Mouse (Mus musculus) stomach, embryonic 14.5 days (tissue): ENCODE measurements around the gene Tmc5. TPM values are rescaled to one million over a fixed set of nuclear protein-coding genes. Genes with fewer than 3 reads are reported as not detected.

ENCODE experiments used
- ATAC-seq: fragments of 200-750 bp; cut with Nextera tagmentation; 2 replicates; pipeline ENCODE4 v1.8.0; 2017; ENCODE audit warnings: low read depth, moderate TSS enrichment; ENCODE audit not compliant: insufficient number of reproducible peaks, insufficient read depth, low FRiP score
- H3K27ac ChIP-seq: fragments of 300-500 bp; sonication (generic); 2 replicates; pipeline ENCODE4 v1.5.1; 2014; ENCODE audit warnings: mild to moderate bottlenecking, low read length, moderate library complexity, mixed read lengths
- H3K27me3 ChIP-seq: fragments of 300-500 bp; sonication (generic); 2 replicates; pipeline ENCODE4 v1.6.1; 2014; ENCODE audit warnings: low read length, control low read depth, mixed read lengths; ENCODE audit not compliant: control insufficient read depth, insufficient read depth
- H3K36me3 ChIP-seq: fragments of 300-500 bp; sonication (generic); 2 replicates; pipeline ENCODE4 v1.6.1; 2014; ENCODE audit warnings: mild to moderate bottlenecking, control low read depth, low read length, moderate library complexity, mixed read lengths; ENCODE audit not compliant: control insufficient read depth, insufficient read depth
- H3K4me1 ChIP-seq: fragments of 300-500 bp; sonication (generic); 2 replicates; pipeline ENCODE4 v1.6.1; 2014; ENCODE audit warnings: low read length, control low read depth, mixed read lengths; ENCODE audit not compliant: control insufficient read depth, insufficient read depth
- H3K4me2 ChIP-seq: fragments of 300-500 bp; sonication (generic); replicated peaks from 2 replicates; pipeline ENCODE4 v1.6.1; 2014; ENCODE audit warnings: low read depth, low read length, control low read depth
- H3K4me3 ChIP-seq: fragments of 300-500 bp; sonication (generic); 2 replicates; pipeline ENCODE4 v1.5.1; 2014; ENCODE audit warnings: low read depth, low read length, control low read depth
- H3K9ac ChIP-seq: fragments of 300-500 bp; sonication (generic); replicated peaks from 2 replicates; pipeline ENCODE4 v1.6.1; 2014; ENCODE audit warnings: low read depth, mild to moderate bottlenecking, control low read depth, low read length, moderate library complexity, mixed read lengths
- H3K9me3 ChIP-seq: fragments of 300-500 bp; sonication (generic); 2 replicates; pipeline ENCODE4 v1.6.1; 2016; ENCODE audit warnings: low read depth, low read length, control low read depth; ENCODE audit not compliant: control insufficient read depth
- WGBS: fragments of 180-500 bp; shearing (Covaris S2); extraction: QIAGEN DNeasy Blood & Tissue Kit; methylation state at CpG from one replicate; pipeline ENCODE4 v1.1.7; 2014; 5-methylcytosine and 5-hydroxymethylcytosine counted together
- polyA plus RNA-seq: library from polyadenylated mRNA; unstranded; fragments of >200 nt; fragmentation: Nextera tagmentation; extraction: Ambion mirVana; gene quantifications from 2 replicates; pipeline ENCODE4 v1.2.1, GENCODE M21; 2014

Tmc5 gene
- polyA plus RNA-seq, 1 experiment from 2014 or later: 0.51 TPM

GRCm38 (mm10) chr7:118583821-118584220 lies 13.3 kb upstream of the Tmc5 start:
- ATAC-seq: peak; percentile 57
- H3K9me3 ChIP-seq: 0 out of 2 replicates have a peak, but pooled peaks cover 3% of the 10 kb centered on the region
- H3K4me1 ChIP-seq: peaks cover 4% of the 10 kb centered on the region; the same call in 1 of the 2 replicates
- H3K36me3 ChIP-seq: no peaks in the 10 kb centered on the region
- H3K4me3 ChIP-seq: peak overlapping the region; percentile 64
- peak overlapping the region; percentile 66; the same call in 1 of the 2 replicates for H3K27ac ChIP-seq
- H3K27me3 ChIP-seq: no peaks in the 10 kb centered on the region
- 19% methylated on average over 7 of the region's 7 CpGs for WGBS
- H3K4me2 ChIP-seq: peak overlapping the region; percentile 88
- H3K9ac ChIP-seq: peak overlapping the region; percentile 63; the same call in 1 of the 2 replicates

- Histone ChIP-seq H3K4me2 (peak within 1 kb of the TSS; percentile 88), H3K27ac (peak within 1 kb of the TSS; percentile 66), H3K36me3 (no peaks in the 10 kb centered on the region), H3K4me3 (peak within 1 kb of the TSS; percentile 64), H3K9me3 (0 out of 2 replicates have a peak, but pooled peaks cover 3% of the 10 kb centered on the region), H3K4me1 (peaks cover 4% of the 10 kb centered on the region; the same call in 1 of the 2 replicates), H3K27me3 (no peaks in the 10 kb centered on the region), H3K9ac (peak within 1 kb of the TSS; percentile 63)
- WGBS: under 1% methylated on average over 48 of the region's 51 CpGs
- peak; percentile 72 for ATAC-seq
These were observed 12.7 kb upstream of the Tmc5 start, which contains the start of gene Tmc7 for GRCm38 (mm10) chr7:118584257-118584907. TSS of gene Tmc7 (minus strand) at chr7:118584736.

- Histone ChIP-seq H3K27ac (no peak overlapping the region), H3K36me3 (no peaks in the 10 kb centered on the region), H3K4me2 (peak overlapping the region; percentile 88), H3K27me3 (no peaks in the 10 kb centered on the region), H3K4me3 (peak overlapping the region; percentile 64; the same call in 1 of the 2 replicates), H3K9ac (no peak overlapping the region), H3K4me1 (peaks cover 4% of the 10 kb centered on the region; the same call in 1 of the 2 replicates), H3K9me3 (0 out of 2 replicates have a peak, but pooled peaks cover 3% of the 10 kb centered on the region)
- 66% methylated on average over 5 of the region's 5 CpGs for whole genome bisulfite sequencing
- no peak for ATAC-seq
These were observed 12.2 kb upstream of the Tmc5 start for GRCm38 (mm10) chr7:118584926-118585325.

- H3K27ac ChIP-seq: no peak overlapping the region
- no peak for ATAC-seq
- H3K9ac ChIP-seq: no peak overlapping the region
These were observed 11.2 kb upstream of the Tmc5 start for GRCm38 (mm10) chr7:118585856-118586255.

GRCm38 (mm10) chr7:118590726-118591305 lies 6.3 kb upstream of the Tmc5 start:
- peaks cover 12% of the 10 kb centered on the region for H3K4me1 ChIP-seq
- H3K4me3 ChIP-seq: no peak overlapping the region
- no peaks in the 10 kb centered on the region for H3K36me3 ChIP-seq
- H3K9me3 ChIP-seq: no peaks in the 10 kb centered on the region
- H3K4me2 ChIP-seq: no peak overlapping the region
- no peaks in the 10 kb centered on the region for H3K27me3 ChIP-seq
- no peak overlapping the region for H3K9ac ChIP-seq
- H3K27ac ChIP-seq: no peak overlapping the region
- no peak for ATAC-seq
- WGBS: 88% methylated on average over 5 of the region's 5 CpGs

More at GRCm38 (mm10) chr7:118585856-118586255, 11.2 kb upstream of the Tmc5 start:
- 72% methylated on average over 6 of the region's 6 CpGs for WGBS
- H3K4me2 ChIP-seq: no peak overlapping the region
- no peak overlapping the region for H3K4me3 ChIP-seq
- 0 out of 2 replicates have a peak, but pooled peaks cover 2% of the 10 kb centered on the region for H3K9me3 ChIP-seq
- H3K36me3 ChIP-seq: no peaks in the 10 kb centered on the region
- no peaks in the 10 kb centered on the region for H3K27me3 ChIP-seq
- H3K4me1 ChIP-seq: peaks cover 4% of the 10 kb centered on the region; the same call in 1 of the 2 replicates

- no peak for ATAC-seq
- H3K4me1 ChIP-seq: peaks cover 14% of the 10 kb centered on the region
- 45% methylated on average over 6 of the region's 6 CpGs for WGBS
These were observed 5.0 kb upstream of the Tmc5 start for GRCm38 (mm10) chr7:118592146-118592545.

GRCm38 (mm10) chr7:118593567-118594407 lies 3.3 kb upstream of the Tmc5 start:
- Histone ChIP-seq H3K4me1 (peaks cover 16% of the 10 kb centered on the region), H3K4me3 (no peak overlapping the region), H3K36me3 (no peaks in the 10 kb centered on the region), H3K9me3 (no peaks in the 10 kb centered on the region), H3K27ac (peak overlapping the region; percentile 67; the same call in 1 of the 2 replicates), H3K9ac (no peak overlapping the region), H3K4me2 (0 out of 2 replicates have a peak overlapping the region, but pooled peaks have one; percentile 10), H3K27me3 (peaks cover 9% of the 10 kb centered on the region; the same call in 1 of the 2 replicates)
- 9% methylated on average over 9 of the region's 9 CpGs for WGBS
- ATAC-seq: peak; percentile 69; the same call in 1 of the 2 replicates

More at GRCm38 (mm10) chr7:118592146-118592545, 5.0 kb upstream of the Tmc5 start:
- Histone ChIP-seq H3K36me3 (no peaks in the 10 kb centered on the region), H3K4me2 (no peak overlapping the region), H3K27ac (no peak overlapping the region), H3K9me3 (no peaks in the 10 kb centered on the region), H3K27me3 (peaks cover 6% of the 10 kb centered on the region; the same call in 1 of the 2 replicates), H3K9ac (no peak overlapping the region), H3K4me3 (no peak overlapping the region)

- 31% methylated on average over 10 of the region's 10 CpGs for WGBS
- peak overlapping the region; percentile 32; the same call in 1 of the 2 replicates for H3K4me2 ChIP-seq
- no peak overlapping the region for H3K4me3 ChIP-seq
- no peak overlapping the region for H3K27ac ChIP-seq
- no peaks in the 10 kb centered on the region for H3K9me3 ChIP-seq
- H3K36me3 ChIP-seq: no peaks in the 10 kb centered on the region
- no peak for ATAC-seq
- H3K27me3 ChIP-seq: peaks cover 9% of the 10 kb centered on the region; the same call in 1 of the 2 replicates
- H3K9ac ChIP-seq: no peak overlapping the region
- H3K4me1 ChIP-seq: peaks cover 16% of the 10 kb centered on the region
These were observed 2.5 kb upstream of the Tmc5 start for GRCm38 (mm10) chr7:118594611-118595010.
